Mouse (Mus musculus) stomach, embryonic 15.5 days (tissue): ENCODE measurements around the gene BC051665. TPM values are rescaled to one million over a fixed set of nuclear protein-coding genes. Genes with fewer than 3 reads are reported as not detected.

Experiments
- ATAC-seq: fragments of 200-750 bp; cut with Nextera tagmentation; 2 replicates; pipeline ENCODE4 v1.8.0; 2017; ENCODE audit warnings: low read depth, moderate number of reproducible peaks, moderate TSS enrichment; ENCODE audit not compliant: insufficient read depth, low FRiP score
- H3K27ac ChIP-seq: fragments of 300-500 bp; sonication (generic); 2 replicates; pipeline ENCODE4 v1.5.1; 2015; ENCODE audit warnings: mild to moderate bottlenecking, inconsistent platforms
- H3K27me3 ChIP-seq: fragments of 300-500 bp; sonication (generic); replicated peaks from 2 replicates; pipeline ENCODE4 v1.6.1; 2015; ENCODE audit warnings: inconsistent platforms
- H3K36me3 ChIP-seq: fragments of 300-500 bp; sonication (generic); 2 replicates; pipeline ENCODE4 v1.6.1; 2015; ENCODE audit warnings: inconsistent platforms
- H3K4me1 ChIP-seq: fragments of 300-500 bp; sonication (generic); 2 replicates; pipeline ENCODE4 v1.6.1; 2015; ENCODE audit warnings: inconsistent platforms
- H3K4me2 ChIP-seq: fragments of 300-500 bp; sonication (generic); 2 replicates; pipeline ENCODE4 v1.6.1; 2015; ENCODE audit warnings: mild to moderate bottlenecking, inconsistent platforms
- H3K4me3 ChIP-seq: fragments of 300-500 bp; sonication (generic); replicated peaks from 2 replicates; pipeline ENCODE4 v1.5.1; 2015; ENCODE audit warnings: inconsistent platforms
- H3K9ac ChIP-seq: fragments of 300-500 bp; sonication (generic); 2 replicates; pipeline ENCODE4 v1.6.1; 2015; ENCODE audit warnings: inconsistent platforms
- H3K9me3 ChIP-seq: fragments of 300-500 bp; sonication (generic); 2 replicates; pipeline ENCODE4 v1.6.1; 2016; ENCODE audit warnings: inconsistent platforms
- WGBS: fragments of 180-500 bp; shearing (Covaris S2); methylation state at CpG from one replicate; pipeline ENCODE4 v1.1.7; 2015; 5-methylcytosine and 5-hydroxymethylcytosine counted together
- polyA plus RNA-seq: library from polyadenylated mRNA; unstranded; fragments of >200 nt; fragmentation: Nextera tagmentation; extraction: Ambion mirVana; gene quantifications from 2 replicates; pipeline ENCODE4 v1.2.1, GENCODE M21; 2015

BC051665 gene
- polyA plus RNA-seq, 1 experiment from 2014 or later: not detected

DNA sequence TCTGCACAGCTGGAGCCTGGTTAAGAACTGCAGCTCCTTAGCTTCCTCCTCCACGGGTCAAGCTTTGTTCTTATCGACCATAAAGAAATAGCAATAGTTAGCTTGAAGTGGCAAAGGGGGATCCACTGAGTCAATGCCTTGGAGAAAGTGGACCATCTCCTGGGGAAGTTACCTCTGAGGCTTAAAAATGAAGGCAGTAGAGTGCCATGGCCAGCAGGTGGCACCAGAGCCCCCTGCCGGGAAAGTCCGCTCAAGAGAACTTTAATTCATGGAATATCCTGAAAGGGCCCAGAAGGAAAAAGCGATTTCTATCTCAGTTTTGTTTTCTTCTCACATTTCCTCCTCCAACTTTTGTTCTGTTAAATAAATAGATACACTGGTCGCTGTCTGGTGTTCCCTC, 27.0 kb downstream of the BC051665 start:
- no peak overlapping the region for H3K27ac ChIP-seq
- ATAC-seq: no peak
- H3K4me2 ChIP-seq: no peak overlapping the region
- no peaks in the 10 kb centered on the region for H3K9me3 ChIP-seq
- H3K27me3 ChIP-seq: no peaks in the 10 kb centered on the region
- no peak overlapping the region for H3K4me3 ChIP-seq
- 0 out of 2 replicates have a peak, but pooled peaks cover 4% of the 10 kb centered on the region for H3K36me3 ChIP-seq
- no peaks in the 10 kb centered on the region for H3K4me1 ChIP-seq
- 34% methylated on average over 6 of the region's 6 CpGs for WGBS
- no peak overlapping the region for H3K9ac ChIP-seq

DNA sequence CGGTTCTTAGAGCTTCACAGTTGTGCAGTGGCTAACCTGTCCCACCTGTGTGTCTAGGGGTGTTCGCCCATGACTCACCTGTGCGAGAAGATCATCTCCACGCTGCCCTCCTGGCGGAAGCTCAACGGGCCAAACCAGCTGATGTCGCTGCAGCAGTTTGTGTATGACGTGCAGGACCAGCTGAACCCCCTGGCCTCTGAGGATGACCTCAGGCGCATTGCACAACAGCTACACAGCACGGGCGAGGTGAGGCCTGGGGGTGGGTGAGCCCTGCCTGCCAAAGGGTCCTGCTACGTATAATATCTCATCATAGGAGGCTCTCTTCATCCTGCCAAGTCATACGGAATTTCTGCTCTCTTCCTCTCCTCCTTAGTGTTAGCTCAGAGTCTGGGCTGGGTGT, 28.9 kb downstream of the BC051665 start:
- peaks cover 4% of the 10 kb centered on the region; the same call in 1 of the 2 replicates for H3K36me3 ChIP-seq
- H3K4me3 ChIP-seq: no peak overlapping the region
- no peaks in the 10 kb centered on the region for H3K27me3 ChIP-seq
- H3K27ac ChIP-seq: no peak overlapping the region
- H3K4me2 ChIP-seq: no peak overlapping the region
- no peak overlapping the region for H3K9ac ChIP-seq
- ATAC-seq: no peak
- 85% methylated on average over 13 of the region's 13 CpGs for WGBS
- H3K9me3 ChIP-seq: no peaks in the 10 kb centered on the region
- no peaks in the 10 kb centered on the region for H3K4me1 ChIP-seq

DNA sequence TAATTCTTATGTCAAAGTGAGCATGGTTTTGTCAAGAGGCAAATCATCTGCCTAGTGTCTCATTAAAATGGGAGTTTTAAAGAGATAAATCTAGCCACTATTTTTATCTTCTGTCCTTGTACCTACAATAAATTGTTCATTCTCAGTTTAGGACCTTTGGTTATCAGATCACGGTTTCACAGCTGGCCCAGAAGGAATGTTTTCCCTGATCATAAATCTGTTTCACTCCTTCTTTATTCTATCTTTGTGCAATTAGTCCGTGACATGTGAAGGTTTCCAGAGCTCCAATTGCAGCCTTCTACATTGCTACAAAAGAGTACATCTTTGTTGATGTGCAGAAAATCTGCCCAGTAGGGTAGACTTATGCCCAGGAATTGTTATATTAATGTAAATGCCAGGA, 30.9 kb downstream of the BC051665 start:
- no peak overlapping the region for H3K27ac ChIP-seq
- H3K9me3 ChIP-seq: no peaks in the 10 kb centered on the region
- ATAC-seq: no peak
- no peak overlapping the region for H3K4me2 ChIP-seq
- H3K36me3 ChIP-seq: no peaks in the 10 kb centered on the region; the same call in 1 of the 2 replicates
- no peak overlapping the region for H3K9ac ChIP-seq
- no peak overlapping the region for H3K4me3 ChIP-seq
- H3K4me1 ChIP-seq: no peaks in the 10 kb centered on the region
- H3K27me3 ChIP-seq: no peaks in the 10 kb centered on the region
- 53% methylated on average over 2 of the region's 2 CpGs for WGBS

DNA sequence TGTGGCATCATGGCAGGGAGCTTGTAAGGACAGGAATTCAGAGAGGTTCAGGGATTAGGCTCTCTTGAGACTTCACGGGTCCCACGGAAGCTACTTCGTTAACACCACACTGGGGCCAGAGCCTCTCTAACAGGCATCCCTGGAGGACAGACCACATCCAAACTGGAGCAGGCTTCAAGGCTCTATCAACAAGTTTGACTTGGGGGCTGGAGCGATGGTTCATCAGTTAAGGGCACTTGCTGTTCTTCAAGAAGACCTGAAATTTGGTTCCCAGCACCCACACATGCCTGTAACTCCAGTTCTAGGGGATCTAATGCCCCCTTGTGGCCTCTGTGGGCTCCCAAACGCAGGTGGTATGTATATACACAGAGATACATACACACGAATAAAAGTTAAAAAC, 32.9 kb downstream of the BC051665 start:
- Histone ChIP-seq H3K4me1 (no peaks in the 10 kb centered on the region), H3K27ac (no peak overlapping the region), H3K9me3 (no peaks in the 10 kb centered on the region), H3K36me3 (peaks cover 2% of the 10 kb centered on the region), H3K4me2 (no peak overlapping the region), H3K4me3 (no peak overlapping the region), H3K27me3 (no peaks in the 10 kb centered on the region), H3K9ac (no peak overlapping the region)
- ATAC-seq: no peak
- 95% methylated on average over 6 of the region's 6 CpGs for WGBS

DNA sequence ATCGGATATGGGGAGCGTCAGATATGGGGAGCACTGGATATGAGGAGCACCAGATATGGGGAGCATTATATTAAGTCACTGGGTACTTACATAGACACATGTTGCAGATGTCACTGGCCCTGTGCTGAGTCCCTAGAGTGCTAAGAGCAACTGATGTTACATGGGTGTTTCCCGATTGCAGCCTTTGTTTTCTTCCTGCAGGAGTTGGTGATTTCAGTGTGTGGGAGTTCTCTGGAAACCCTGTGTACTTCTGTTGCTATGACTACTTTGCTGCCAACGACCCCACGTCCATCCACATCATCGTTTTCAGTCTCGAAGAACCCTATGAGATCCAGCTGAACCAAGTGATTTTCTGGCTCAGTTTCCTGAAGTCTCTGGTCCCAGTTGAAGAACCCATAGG, 35.2 kb downstream of the BC051665 start:
- peaks cover 5% of the 10 kb centered on the region for H3K36me3 ChIP-seq
- H3K9ac ChIP-seq: no peak overlapping the region
- no peak overlapping the region for H3K4me2 ChIP-seq
- no peaks in the 10 kb centered on the region for H3K27me3 ChIP-seq
- no peak for ATAC-seq
- H3K4me3 ChIP-seq: no peak overlapping the region
- WGBS: 88% methylated on average over 7 of the region's 7 CpGs
- no peak overlapping the region for H3K27ac ChIP-seq
- no peaks in the 10 kb centered on the region for H3K9me3 ChIP-seq
- no peaks in the 10 kb centered on the region for H3K4me1 ChIP-seq

DNA sequence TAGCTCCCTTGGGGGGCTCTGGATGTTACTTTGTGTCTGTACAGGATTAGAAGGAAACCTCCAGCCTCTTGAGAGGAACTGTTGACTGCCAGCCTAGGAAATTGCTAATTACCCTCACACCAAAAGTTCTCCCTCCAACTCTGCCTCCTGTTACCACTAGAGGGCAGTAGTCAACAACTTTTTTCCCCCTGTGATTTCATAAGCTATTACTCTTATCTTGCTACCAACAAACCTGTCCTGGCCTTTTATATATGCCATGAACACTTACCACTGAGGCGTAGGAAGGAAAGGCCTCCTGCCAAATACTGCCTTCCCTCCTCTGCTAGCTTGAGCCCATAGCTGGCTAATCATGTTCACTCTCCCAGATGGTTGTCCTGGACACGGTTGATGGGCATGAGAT, 37.6 kb downstream of the BC051665 start:
- Histone ChIP-seq H3K27ac (no peak overlapping the region), H3K27me3 (no peaks in the 10 kb centered on the region), H3K36me3 (peaks cover 5% of the 10 kb centered on the region), H3K4me3 (no peak overlapping the region), H3K9ac (no peak overlapping the region), H3K4me1 (no peaks in the 10 kb centered on the region), H3K4me2 (no peak overlapping the region), H3K9me3 (no peaks in the 10 kb centered on the region)
- no peak for ATAC-seq
- 89% methylated on average over 2 of the region's 2 CpGs for WGBS

DNA sequence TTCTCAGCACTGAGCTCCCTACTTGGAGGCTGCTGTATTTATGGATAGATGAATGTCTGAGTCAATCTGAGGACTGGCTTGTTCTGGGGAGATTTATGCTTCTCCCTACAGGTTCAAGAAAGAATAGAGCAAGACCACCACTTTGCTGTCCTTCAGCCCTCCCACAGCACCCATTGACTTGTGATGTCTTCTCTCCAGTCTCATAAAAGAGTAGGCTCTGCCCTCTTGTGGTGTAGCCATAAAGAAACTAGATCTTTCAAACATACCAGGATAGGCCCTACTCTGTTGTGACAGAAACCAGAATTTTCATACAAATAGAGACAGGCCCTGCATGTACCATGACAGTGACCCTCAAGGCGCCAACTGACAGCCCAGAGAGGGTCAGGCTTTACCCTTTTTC, 39.0 kb downstream of the BC051665 start:
- no peak overlapping the region for H3K27ac ChIP-seq
- no peak overlapping the region for H3K4me2 ChIP-seq
- WGBS: 79% methylated on average over 1 of the region's 1 CpGs
- no peaks in the 10 kb centered on the region for H3K4me1 ChIP-seq
- H3K27me3 ChIP-seq: no peaks in the 10 kb centered on the region
- no peaks in the 10 kb centered on the region for H3K9me3 ChIP-seq
- H3K4me3 ChIP-seq: no peak overlapping the region
- ATAC-seq: no peak
- peaks cover 5% of the 10 kb centered on the region; the same call in 1 of the 2 replicates for H3K36me3 ChIP-seq
- H3K9ac ChIP-seq: no peak overlapping the region

DNA sequence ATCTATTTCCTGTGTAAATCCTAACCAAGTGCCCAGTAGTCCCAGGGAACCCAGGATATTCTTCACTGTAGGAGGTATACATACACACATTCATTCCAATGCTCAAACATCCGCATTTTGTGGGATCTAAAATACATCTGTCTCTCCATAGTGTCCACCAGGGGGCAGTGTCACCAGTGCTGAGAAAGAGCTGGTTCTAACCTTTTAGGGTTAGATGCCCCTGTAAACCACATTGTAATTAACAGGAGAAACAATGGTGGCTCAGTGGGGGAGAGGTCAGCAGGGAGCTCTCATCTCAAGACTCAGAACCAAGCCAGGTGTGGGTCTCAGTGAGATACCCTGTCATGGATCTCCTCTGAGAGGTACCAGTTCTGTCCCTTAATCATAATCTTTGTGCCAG, 39.9 kb downstream of the BC051665 start:
- WGBS: 47% methylated on average over 1 of the region's 1 CpGs
- no peak overlapping the region for H3K27ac ChIP-seq
- H3K4me1 ChIP-seq: no peaks in the 10 kb centered on the region
- no peaks in the 10 kb centered on the region for H3K9me3 ChIP-seq
- no peak overlapping the region for H3K4me3 ChIP-seq
- H3K9ac ChIP-seq: no peak overlapping the region
- ATAC-seq: no peak
- peaks cover 5% of the 10 kb centered on the region; the same call in 1 of the 2 replicates for H3K36me3 ChIP-seq
- H3K4me2 ChIP-seq: no peak overlapping the region
- H3K27me3 ChIP-seq: no peaks in the 10 kb centered on the region

DNA sequence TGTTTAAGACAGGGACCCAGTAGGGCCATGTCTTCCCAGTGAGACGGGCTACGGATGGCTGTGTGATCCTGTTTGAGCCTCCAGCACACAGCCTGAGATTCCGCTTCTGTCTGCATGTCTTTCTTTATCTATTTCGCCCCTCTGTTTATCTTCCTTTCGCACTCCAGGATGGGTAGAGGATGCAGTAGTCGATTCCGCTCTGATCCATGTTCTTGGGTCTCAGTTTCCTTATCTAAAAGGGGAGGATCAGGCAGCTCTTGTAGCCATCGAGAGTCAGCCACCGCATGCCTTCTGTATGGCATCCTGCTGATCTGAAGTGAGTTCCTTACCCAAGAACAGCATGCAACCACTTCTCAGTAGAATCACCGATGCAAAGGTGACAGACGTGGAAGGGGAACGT, 40.8 kb downstream of the BC051665 start:
- no peaks in the 10 kb centered on the region for H3K4me1 ChIP-seq
- peak; percentile 52; the same call in 1 of the 2 replicates for ATAC-seq
- WGBS: 86% methylated on average over 12 of the region's 12 CpGs

DNA sequence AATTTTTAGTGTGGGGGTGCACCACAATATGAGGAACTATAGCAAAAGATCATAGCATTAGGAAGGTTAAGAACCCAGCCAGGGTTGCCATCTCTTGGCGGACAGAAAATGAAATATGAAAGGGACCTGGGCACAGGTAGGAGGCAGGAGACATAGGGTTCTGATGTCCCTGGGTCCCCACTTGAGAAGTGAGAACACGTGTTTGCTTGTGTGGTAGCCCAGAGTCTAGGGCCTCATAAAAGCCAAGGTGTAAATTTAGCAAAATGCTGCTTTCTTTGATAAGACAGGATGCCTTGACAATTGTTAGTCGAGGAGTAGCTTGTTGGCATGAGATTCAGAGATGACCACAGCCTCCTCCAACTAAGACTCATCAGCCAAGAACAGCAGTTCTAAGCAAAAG, 41.4 kb downstream of the BC051665 start:
- H3K27me3 ChIP-seq: no peaks in the 10 kb centered on the region
- no peak overlapping the region for H3K27ac ChIP-seq
- no peak overlapping the region for H3K9ac ChIP-seq
- H3K4me2 ChIP-seq: no peak overlapping the region
- no peaks in the 10 kb centered on the region for H3K4me1 ChIP-seq
- no peak for ATAC-seq
- whole genome bisulfite sequencing: 83% methylated on average over 3 of the region's 3 CpGs
- peaks cover 5% of the 10 kb centered on the region; the same call in 1 of the 2 replicates for H3K36me3 ChIP-seq
- H3K4me3 ChIP-seq: no peak overlapping the region
- H3K9me3 ChIP-seq: no peaks in the 10 kb centered on the region

More for the DNA sequence above, 40.8 kb downstream of the BC051665 start:
- Histone ChIP-seq H3K9ac (no peak overlapping the region), H3K27ac (no peak overlapping the region), H3K4me2 (no peak overlapping the region), H3K36me3 (peaks cover 5% of the 10 kb centered on the region; the same call in 1 of the 2 replicates), H3K27me3 (no peaks in the 10 kb centered on the region), H3K4me3 (no peak overlapping the region), H3K9me3 (no peaks in the 10 kb centered on the region)

DNA sequence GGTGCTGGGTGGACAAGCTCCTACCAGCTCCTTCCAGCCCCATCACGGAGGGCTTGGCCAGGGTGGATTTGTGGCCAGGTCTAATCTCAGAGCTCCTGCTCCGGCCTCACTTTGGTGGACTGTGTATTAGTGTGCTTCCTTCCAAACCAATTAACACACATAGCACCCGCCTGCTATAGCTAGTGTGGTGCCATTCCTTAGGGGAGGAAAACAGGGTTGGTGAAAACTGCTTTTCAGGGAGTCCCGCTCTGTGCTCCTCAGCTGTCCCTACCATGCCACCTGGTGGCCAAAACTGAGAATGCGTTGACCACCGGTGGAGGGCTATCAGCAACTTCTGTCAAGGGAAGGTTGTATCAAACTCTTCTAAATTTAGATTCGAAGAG, 42.1 kb downstream of the BC051665 start:
- Histone ChIP-seq H3K4me1 (no peaks in the 10 kb centered on the region), H3K9me3 (no peaks in the 10 kb centered on the region), H3K27me3 (no peaks in the 10 kb centered on the region), H3K9ac (no peak overlapping the region), H3K27ac (no peak overlapping the region), H3K4me2 (no peak overlapping the region), H3K4me3 (no peak overlapping the region), H3K36me3 (peaks cover 5% of the 10 kb centered on the region; the same call in 1 of the 2 replicates)
- 32% methylated on average over 7 of the region's 7 CpGs for WGBS
- ATAC-seq: peak; percentile 56

DNA sequence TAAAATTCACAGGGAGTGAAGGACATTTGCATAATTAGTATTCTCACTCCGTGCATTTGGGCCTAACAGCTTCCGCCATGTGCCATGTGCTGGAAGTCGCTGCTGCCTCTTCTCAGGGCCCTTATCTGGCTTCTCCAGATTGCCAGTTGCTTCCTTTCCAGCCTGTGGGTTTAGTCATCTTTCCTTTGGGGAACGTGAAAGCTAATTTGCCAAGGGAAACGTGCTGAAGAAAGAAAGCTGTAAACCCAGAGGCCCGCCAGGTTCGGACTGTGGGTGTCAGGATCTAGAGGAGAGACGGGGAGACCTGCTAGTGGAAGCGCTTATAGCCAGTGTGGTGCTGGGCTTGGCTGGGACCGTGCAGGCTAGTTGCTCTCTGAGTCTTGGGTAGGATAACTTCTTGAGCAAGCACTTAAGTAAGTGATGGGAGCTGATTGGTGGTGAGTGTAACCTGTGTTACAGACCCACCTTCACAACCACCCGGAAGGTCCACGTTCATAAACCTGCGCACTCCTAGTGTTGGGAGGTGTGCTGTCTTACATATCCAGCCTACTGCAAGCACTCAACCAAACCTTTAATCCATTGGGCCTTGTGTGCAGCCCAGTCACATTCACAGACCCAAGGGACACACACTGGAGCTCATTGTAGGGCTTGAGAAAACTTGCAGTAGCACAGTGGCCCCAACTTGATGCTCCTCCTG, 42.6 kb downstream of the BC051665 start:
- Histone ChIP-seq H3K27me3 (no peaks in the 10 kb centered on the region), H3K27ac (no peak overlapping the region), H3K4me2 (no peak overlapping the region), H3K4me3 (no peak overlapping the region), H3K9ac (no peak overlapping the region), H3K9me3 (no peaks in the 10 kb centered on the region), H3K36me3 (peaks cover 5% of the 10 kb centered on the region; the same call in 1 of the 2 replicates), H3K4me1 (no peaks in the 10 kb centered on the region)
- WGBS: 72% methylated on average over 13 of the region's 13 CpGs
- no peak for ATAC-seq

DNA sequence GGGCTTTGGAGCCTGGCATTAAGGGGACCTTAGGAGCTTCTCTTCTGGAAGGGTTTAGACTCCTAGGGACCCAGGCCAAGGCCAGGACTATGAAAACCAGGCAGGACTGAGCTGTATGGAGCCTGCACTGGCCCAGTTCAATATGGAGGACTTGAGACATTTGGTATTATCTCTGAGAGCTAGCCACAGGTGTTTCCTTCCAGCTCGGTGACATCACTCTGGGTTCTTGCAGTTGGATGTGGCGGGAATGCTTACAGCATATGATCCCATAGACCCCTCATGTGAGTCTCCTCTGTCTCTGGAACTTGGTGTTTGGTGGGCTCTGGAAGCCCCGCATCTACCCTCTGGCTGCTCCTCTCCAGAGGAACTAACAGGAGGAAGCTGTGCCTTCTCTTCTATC, 43.6 kb downstream of the BC051665 start:
- Histone ChIP-seq H3K27ac (no peak overlapping the region), H3K4me2 (no peak overlapping the region), H3K9ac (no peak overlapping the region), H3K4me1 (peaks cover 7% of the 10 kb centered on the region), H3K9me3 (no peaks in the 10 kb centered on the region), H3K27me3 (no peaks in the 10 kb centered on the region), H3K4me3 (no peak overlapping the region), H3K36me3 (no peaks in the 10 kb centered on the region)
- no peak for ATAC-seq
- 81% methylated on average over 3 of the region's 3 CpGs for WGBS
